Mouse (Mus musculus) frontal cortex, postnatal 14 days (tissue): ENCODE results near the gene Olfr938.

Experiments used
- DNase-seq, 2 experiments: peaks; one replicate each; pipeline ENCODE4 v3.0.0; 2022; ENCODE audit warnings: low spot score in 2 of 2

The Olfr938 gene

DNA sequence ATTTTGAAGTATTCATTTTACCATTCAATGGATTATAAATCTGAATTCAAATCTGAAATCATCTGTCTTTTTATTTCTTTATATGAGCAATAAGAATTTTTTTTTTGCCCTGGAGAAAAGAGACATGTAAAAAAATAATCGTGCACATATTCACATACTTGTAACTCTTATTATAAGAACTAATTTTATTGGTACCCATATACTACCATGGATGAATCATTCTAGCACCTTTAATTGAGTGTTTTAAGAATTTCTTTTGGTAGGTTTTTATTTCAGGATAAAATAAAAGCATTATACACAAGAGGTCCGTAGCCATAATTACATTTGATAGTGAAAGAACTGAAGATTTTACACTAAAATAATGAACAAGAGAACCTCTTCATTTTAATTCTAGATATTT, at the start of gene Olfr938:
Gene Olfr938, minus strand, starts transcription at position 101 of the 400 bp plus-strand sequence.
- DNase-seq, result no peak

DNA sequence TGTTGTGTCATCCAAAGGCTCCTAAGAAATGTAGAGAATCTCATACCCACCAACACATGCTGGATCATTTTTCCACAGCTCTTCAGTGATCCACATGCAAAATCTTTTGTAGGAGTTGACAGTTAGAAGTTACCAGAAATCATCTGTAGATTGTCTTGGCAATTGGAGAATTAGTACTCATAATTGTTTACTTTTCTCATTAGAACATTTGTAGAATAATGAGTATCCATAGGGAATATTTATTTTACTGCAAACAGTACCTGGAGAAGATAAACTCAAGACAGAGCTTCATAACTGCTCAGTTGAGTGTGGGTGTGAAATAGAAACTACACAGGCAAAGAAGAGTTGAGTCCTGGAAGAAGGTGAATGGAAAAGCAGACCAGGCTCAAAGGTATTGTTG, 49.1 kb upstream of the Olfr938 start, which contains the start of gene Olfr27:
Gene Olfr27, plus strand, starts transcription at position 301 of the 400 bp plus-strand sequence.
- DNase-seq, result no peak

DNA sequence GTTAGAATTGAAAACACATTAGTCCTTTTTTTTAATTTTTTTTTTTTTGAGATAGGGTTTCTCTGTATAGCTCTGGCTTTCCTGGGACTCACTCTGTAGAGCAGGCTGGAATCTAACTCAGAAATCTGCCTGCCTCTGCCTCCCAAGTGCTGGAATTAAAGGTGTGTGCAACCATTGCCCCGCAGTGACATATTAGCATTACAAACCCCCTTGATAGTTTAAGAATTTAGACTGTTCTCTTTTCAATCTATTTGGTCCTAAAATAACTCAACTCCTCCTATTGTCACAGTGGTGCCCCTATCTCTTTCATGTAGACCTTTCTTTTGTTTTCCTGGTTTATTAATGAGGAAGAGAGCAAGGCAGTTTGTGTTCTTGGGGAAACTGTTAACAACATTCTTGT, 48.6 kb upstream of the Olfr938 start:
- no peak for DNase-seq

DNA sequence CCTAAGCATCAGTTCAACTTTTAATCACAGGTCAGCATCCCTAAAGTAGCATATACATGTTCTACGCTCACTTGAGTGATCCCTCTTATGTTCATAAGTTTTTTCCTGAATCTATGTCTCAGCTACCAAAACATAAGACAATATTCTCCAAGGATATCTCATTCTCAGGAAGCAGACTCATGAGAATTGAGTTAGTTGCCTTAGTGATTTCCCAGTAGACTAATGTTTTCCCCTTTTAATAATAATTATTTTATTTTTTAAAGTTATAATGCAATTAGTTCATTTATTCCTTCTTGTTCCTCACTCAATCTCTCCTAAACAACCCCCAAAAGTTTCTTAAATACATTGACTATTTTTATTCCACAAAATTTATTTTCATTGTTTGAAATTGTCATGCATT, 13.8 kb downstream of the Olfr938 start, which contains the start of gene Olfr937:
Gene Olfr937, minus strand, starts transcription at position 101 of the 400 bp plus-strand sequence.
- DNase-seq, result no peak
